Mouse (Mus musculus) midbrain, embryonic 13.5 days (tissue): ENCODE data around the gene Card10. TPM values are rescaled to one million over a fixed set of nuclear protein-coding genes. Genes with fewer than 3 reads are reported as not detected.
"Not testable (repeated sequence)": the region's sequence is repeated elsewhere in the genome, so short reads cannot be mapped to it uniquely, and the experiment has no call there.

ENCODE experiments used
- ATAC-seq: fragments of 200-750 bp; cut with Nextera tagmentation; 2 replicates; pipeline ENCODE4 v1.8.0; 2017; ENCODE audit warnings: mild to moderate bottlenecking, moderate TSS enrichment, moderate library complexity
- H3K27ac ChIP-seq: fragments of 300-500 bp; sonication (generic); 2 replicates; pipeline ENCODE4 v1.5.1; 2015; ENCODE audit warnings: inconsistent platforms, mild to moderate bottlenecking, moderate library complexity
- H3K27me3 ChIP-seq: fragments of 300-500 bp; sonication (generic); 2 replicates; pipeline ENCODE4 v1.6.1; 2015; ENCODE audit warnings: mild to moderate bottlenecking, inconsistent platforms
- H3K36me3 ChIP-seq: fragments of 300-500 bp; sonication (generic); 2 replicates; pipeline ENCODE4 v1.6.1; 2015; ENCODE audit warnings: mild to moderate bottlenecking, inconsistent platforms
- H3K4me1 ChIP-seq: fragments of 300-500 bp; sonication (generic); replicated peaks from 2 replicates; pipeline ENCODE4 v1.6.1; 2015; ENCODE audit warnings: inconsistent platforms
- H3K4me2 ChIP-seq: fragments of 300-500 bp; sonication (generic); replicated peaks from 2 replicates; pipeline ENCODE4 v1.6.1; 2015; ENCODE audit warnings: moderate library complexity, mild to moderate bottlenecking, inconsistent platforms
- H3K4me3 ChIP-seq: fragments of 300-500 bp; sonication (generic); replicated peaks from 2 replicates; pipeline ENCODE4 v1.5.1; 2015; ENCODE audit warnings: mild to moderate bottlenecking, inconsistent platforms
- H3K9ac ChIP-seq: fragments of 300-500 bp; sonication (generic); replicated peaks from 2 replicates; pipeline ENCODE4 v1.6.1; 2015; ENCODE audit warnings: mild to moderate bottlenecking, inconsistent platforms
- H3K9me3 ChIP-seq: fragments of 300-500 bp; sonication (generic); 2 replicates; pipeline ENCODE4 v1.6.1; 2016; ENCODE audit warnings: mild to moderate bottlenecking, inconsistent platforms
- WGBS: fragments of 180-500 bp; shearing (Covaris S2); methylation state at CpG from one replicate; pipeline ENCODE4 v1.1.7; 2015; 5-methylcytosine and 5-hydroxymethylcytosine counted together
- polyA plus RNA-seq: library from polyadenylated mRNA; unstranded; fragments of >200 nt; fragmentation: Nextera tagmentation; extraction: Ambion mirVana; gene quantifications from 2 replicates; pipeline ENCODE4 v1.2.1, GENCODE M21; 2015

Card10 gene
- polyA plus RNA-seq, result 1.0 and 1.2 TPM in 2 replicates

- ATAC-seq, result peak; percentile 49
- H3K4me3 ChIP-seq, result peak within 1 kb of the TSS; percentile 49
- no peaks in the 10 kb centered on the region for H3K36me3 ChIP-seq
- H3K27me3 ChIP-seq, result peaks cover 82% of the 10 kb centered on the region
- no peak within 1 kb of the TSS for H3K27ac ChIP-seq
- H3K4me2 ChIP-seq, result peak within 1 kb of the TSS; percentile 78
- peak within 1 kb of the TSS; percentile 67 for H3K9ac ChIP-seq
- H3K9me3 ChIP-seq, result no peaks in the 10 kb centered on the region
- WGBS, result 1% methylated on average over 59 of the region's 70 CpGs
- peaks cover 33% of the 10 kb centered on the region for H3K4me1 ChIP-seq
Observed at GRCm38 (mm10) chr15:78802776-78803391, at the start of gene Card10. TSS of gene Card10 (minus strand) at chr15:78803042.

GRCm38 (mm10) chr15:78851505-78852153 lies 48.8 kb upstream of the Card10 start:
- no peak overlapping the region for H3K27ac ChIP-seq
- ATAC-seq, result peak; percentile 79
- H3K4me1 ChIP-seq, result 0 out of 2 replicates have a peak, but pooled peaks cover 5% of the 10 kb centered on the region
- WGBS, result 21% methylated on average over 13 of the region's 13 CpGs
- no peak overlapping the region; the same call in 1 of the 2 replicates for H3K4me2 ChIP-seq
- H3K9me3 ChIP-seq, result no peaks in the 10 kb centered on the region
- H3K4me3 ChIP-seq, result no peak overlapping the region
- no peak overlapping the region for H3K9ac ChIP-seq
- no peaks in the 10 kb centered on the region for H3K36me3 ChIP-seq
- H3K27me3 ChIP-seq, result peaks cover 17% of the 10 kb centered on the region; the same call in 1 of the 2 replicates

GRCm38 (mm10) chr15:78850944-78851343 lies 48.1 kb upstream of the Card10 start:
- Histone ChIP-seq H3K9ac (no peak overlapping the region), H3K27me3 (peaks cover 17% of the 10 kb centered on the region), H3K9me3 (no peaks in the 10 kb centered on the region), H3K4me3 (no peak overlapping the region), H3K36me3 (no peaks in the 10 kb centered on the region), H3K4me1 (0 out of 2 replicates have a peak, but pooled peaks cover 5% of the 10 kb centered on the region), H3K27ac (no peak overlapping the region), H3K4me2 (no peak overlapping the region)
- ATAC-seq, result no peak
- 76% methylated on average over 6 of the region's 6 CpGs for WGBS

- H3K4me2 ChIP-seq, result no peak overlapping the region
- no peak overlapping the region for H3K27ac ChIP-seq
- peaks cover 5% of the 10 kb centered on the region; the same call in 1 of the 2 replicates for H3K4me1 ChIP-seq
- no peak overlapping the region for H3K4me3 ChIP-seq
- 77% methylated on average over 15 of the region's 15 CpGs for WGBS
- peaks cover 17% of the 10 kb centered on the region for H3K27me3 ChIP-seq
- no peaks in the 10 kb centered on the region for H3K36me3 ChIP-seq
- no peak overlapping the region for H3K9ac ChIP-seq
- no peak for ATAC-seq
- no peaks in the 10 kb centered on the region for H3K9me3 ChIP-seq
Observed at GRCm38 (mm10) chr15:78850059-78850824, 47.4 kb upstream of the Card10 start.

GRCm38 (mm10) chr15:78849485-78849884 lies 46.6 kb upstream of the Card10 start:
- ATAC-seq, result no peak
- Histone ChIP-seq H3K27me3 (peaks cover 22% of the 10 kb centered on the region), H3K9ac (no peak overlapping the region), H3K4me1 (peaks cover 10% of the 10 kb centered on the region; the same call in 1 of the 2 replicates), H3K4me3 (no peak overlapping the region), H3K4me2 (no peak overlapping the region), H3K9me3 (no peaks in the 10 kb centered on the region), H3K27ac (no peak overlapping the region), H3K36me3 (no peaks in the 10 kb centered on the region)
- 82% methylated on average over 12 of the region's 12 CpGs for WGBS

- H3K4me2 ChIP-seq, result no peak overlapping the region
- no peaks in the 10 kb centered on the region for H3K9me3 ChIP-seq
- no peak overlapping the region for H3K4me3 ChIP-seq
- peaks cover 18% of the 10 kb centered on the region; the same call in 1 of the 2 replicates for H3K4me1 ChIP-seq
- peaks cover 32% of the 10 kb centered on the region for H3K27me3 ChIP-seq
- no peak overlapping the region for H3K27ac ChIP-seq
- no peak overlapping the region for H3K9ac ChIP-seq
- no peak for ATAC-seq
- WGBS, result 32% methylated on average over 5 of the region's 5 CpGs
- no peaks in the 10 kb centered on the region for H3K36me3 ChIP-seq
Observed at GRCm38 (mm10) chr15:78848467-78848866, 45.6 kb upstream of the Card10 start.

- not testable (repeated sequence) for H3K36me3 ChIP-seq, H3K27ac ChIP-seq, H3K9ac ChIP-seq, ATAC-seq, H3K9me3 ChIP-seq, H3K4me2 ChIP-seq, H3K4me3 ChIP-seq
- peaks cover 31% of the 10 kb centered on the region for H3K4me1 ChIP-seq
- peaks cover 42% of the 10 kb centered on the region for H3K27me3 ChIP-seq
- 83% methylated on average over 7 of the region's 7 CpGs for WGBS
Observed at GRCm38 (mm10) chr15:78846805-78847204, 44.0 kb upstream of the Card10 start.

GRCm38 (mm10) chr15:78846352-78846751 lies 43.5 kb upstream of the Card10 start:
- H3K4me2 ChIP-seq, result no peak overlapping the region
- H3K4me1 ChIP-seq, result peaks cover 31% of the 10 kb centered on the region
- no peak overlapping the region for H3K27ac ChIP-seq
- H3K36me3 ChIP-seq, result no peaks in the 10 kb centered on the region
- no peak overlapping the region for H3K4me3 ChIP-seq
- H3K27me3 ChIP-seq, result peaks cover 47% of the 10 kb centered on the region
- no peak overlapping the region; the same call in 1 of the 2 replicates for H3K9ac ChIP-seq
- H3K9me3 ChIP-seq, result no peaks in the 10 kb centered on the region
- WGBS, result 75% methylated on average over 8 of the region's 8 CpGs
- ATAC-seq, result no peak

GRCm38 (mm10) chr15:78845867-78846266 lies 43.0 kb upstream of the Card10 start:
- H3K4me3 ChIP-seq, result no peak overlapping the region
- no peak overlapping the region for H3K9ac ChIP-seq
- peaks cover 49% of the 10 kb centered on the region for H3K27me3 ChIP-seq
- no peak for ATAC-seq
- H3K27ac ChIP-seq, result no peak overlapping the region
- no peaks in the 10 kb centered on the region for H3K36me3 ChIP-seq
- no peak overlapping the region for H3K4me2 ChIP-seq
- no peaks in the 10 kb centered on the region for H3K9me3 ChIP-seq
- peaks cover 36% of the 10 kb centered on the region for H3K4me1 ChIP-seq
- 87% methylated on average over 8 of the region's 8 CpGs for WGBS

- peaks cover 41% of the 10 kb centered on the region for H3K4me1 ChIP-seq
- no peaks in the 10 kb centered on the region for H3K36me3 ChIP-seq
- H3K9me3 ChIP-seq, result no peaks in the 10 kb centered on the region
- ATAC-seq, result no peak
- H3K27me3 ChIP-seq, result peaks cover 52% of the 10 kb centered on the region
- 80% methylated on average over 11 of the region's 11 CpGs for WGBS
- H3K4me2 ChIP-seq, result no peak overlapping the region
- no peak overlapping the region for H3K9ac ChIP-seq
- no peak overlapping the region for H3K4me3 ChIP-seq
- H3K27ac ChIP-seq, result no peak overlapping the region
Observed at GRCm38 (mm10) chr15:78845321-78845720, 42.5 kb upstream of the Card10 start.

- Histone ChIP-seq H3K4me2 (0 out of 2 replicates have a peak overlapping the region, but pooled peaks have one; percentile 3), H3K4me1 (peaks cover 46% of the 10 kb centered on the region), H3K27me3 (peaks cover 51% of the 10 kb centered on the region), H3K36me3 (no peaks in the 10 kb centered on the region), H3K9me3 (no peaks in the 10 kb centered on the region), H3K27ac (no peak overlapping the region), H3K9ac (no peak overlapping the region), H3K4me3 (no peak overlapping the region)
- no peak for ATAC-seq
- 38% methylated on average over 9 of the region's 9 CpGs for WGBS
Observed at GRCm38 (mm10) chr15:78844791-78845190, 41.9 kb upstream of the Card10 start.
